In the genomic region with DNA sequence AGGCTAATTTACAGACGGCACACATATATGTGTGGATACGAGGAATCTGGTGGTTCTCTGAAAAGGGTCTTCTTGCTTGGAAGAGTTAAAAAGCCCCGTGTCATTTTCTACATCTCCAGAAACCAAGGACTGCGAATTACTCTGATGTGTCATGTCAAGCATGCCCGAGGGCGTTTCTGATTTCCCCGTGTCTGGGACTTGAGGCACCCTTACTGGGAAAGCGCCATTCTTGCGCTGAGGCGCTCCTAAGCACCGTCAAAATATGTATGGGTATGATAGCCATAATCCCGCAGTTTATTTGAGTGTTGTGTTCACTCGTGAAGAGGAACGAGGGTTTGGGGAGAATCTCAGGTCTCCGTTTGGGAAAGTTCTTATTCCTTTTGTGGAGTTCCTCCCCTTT, we compare ENCODE assay signal across 8 mouse cellular contexts. TPM values are rescaled to one million over a fixed set of nuclear protein-coding genes. Genes with fewer than 3 reads are reported as not detected.
A peak's percentile ranks its signal among the peaks of the same experiment; 100 is the strongest.
DNase-seq lines count a peak whose midpoint lies in the region; ATAC-seq and TF ChIP-seq lines count a peak whose summit lies in the region.

No protein-coding gene starts in this region.

- peak; percentile 29 to 40 for DNase-seq in adrenal gland, postnatal 36 days
- DNase-seq in adrenal gland, postnatal 4 days (ENCODE audit: low spot score in 2 of 2): no peak
- no peak for DNase-seq in testis, postnatal 10 days (ENCODE audit: low spot score)
- DNase-seq in forelimb bud, embryonic 11.5 days (ENCODE audit: low read depth, low spot score): peak; percentile 26
- DNase-seq in liver: peak; percentile 62
- no peak for DNase-seq in cerebellum, adult 9-11 months

- peak overlapping the region; percentile 63 for H3K4me2 ChIP-seq in neural tube, embryonic 12.5 days (replicated peaks)

- no peak for TF ChIP-seq CTCF in testis, adult 2 months (IDR thresholded peaks at IDR 0.05; ENCODE audit: control insufficient read depth, insufficient read depth, insufficient replicate concordance, low read depth, low read length)

- no peak for TF ChIP-seq POLR2A in testis, adult 2 months (IDR thresholded peaks at IDR 0.05; ENCODE audit: control insufficient read depth, low read depth, low read length)

- WGBS in neural tube, embryonic 12.5 days: 8% methylated on average over 15 of the region's 15 CpGs

- peak overlapping the region; percentile 62 for H3K9ac ChIP-seq in neural tube, embryonic 12.5 days

- H3K4me3 ChIP-seq in testis, adult 2 months (ENCODE audit: control insufficient read depth, low read depth, low read length): peak overlapping the region; percentile 92
- peak overlapping the region; percentile 85 for H3K4me3 ChIP-seq in neural tube, embryonic 12.5 days

- no peaks in the 10 kb centered on the region for H3K4me1 ChIP-seq in testis, adult 2 months (ENCODE audit: control insufficient read depth, insufficient read depth, low read length)
- peaks cover 15% of the 10 kb centered on the region for H3K4me1 ChIP-seq in neural tube, embryonic 12.5 days

- H3K36me3 ChIP-seq in testis, adult 2 months (ENCODE audit: control insufficient read depth, insufficient read depth, low read length): no peaks in the 10 kb centered on the region; the same call in 1 of the 2 replicates
- H3K36me3 ChIP-seq in neural tube, embryonic 12.5 days: no peaks in the 10 kb centered on the region

- peak; percentile 49; the same call in 1 of the 2 replicates for ATAC-seq in neural tube, embryonic 12.5 days (ENCODE audit: low FRiP score, low read depth)

- H3K27me3 ChIP-seq in testis, adult 2 months (ENCODE audit: control insufficient read depth, insufficient read depth, low read length): no peaks in the 10 kb centered on the region
- no peaks in the 10 kb centered on the region for H3K27me3 ChIP-seq in neural tube, embryonic 12.5 days (replicated peaks)

- no peaks in the 10 kb centered on the region for H3K9me3 ChIP-seq in neural tube, embryonic 12.5 days

- H3K27ac ChIP-seq in testis, adult 2 months (ENCODE audit: control insufficient read depth, insufficient read depth, low read depth, low read length): peak overlapping the region; percentile 89
- no peak overlapping the region for H3K27ac ChIP-seq in neural tube, embryonic 12.5 days

RNA-seq across cellular contexts. Expression of gene Lrrc51, which starts 0.4 kb away (rescaled TPM):
- total RNA-seq in adrenal gland, postnatal 36 days (2021): 10 to 100 TPM; 13.8 to 14.9 TPM
- 1 to 10 TPM; 6.1 to 8.3 TPM for total RNA-seq in adrenal gland, postnatal 4 days (2021)
- polyA plus RNA-seq in testis, adult 2 months (2012; rRNA removed): 1,236 and 1,353 TPM in 2 replicates
- 5.0 and 6.3 TPM in 2 replicates for polyA plus RNA-seq in neural tube, embryonic 12.5 days (2016; fragmentation: Nextera tagmentation; extraction: Ambion mirVana)

RNA-seq across cellular contexts. Expression of gene Numa1, which starts 0.6 kb away (rescaled TPM):
- 100 to 1,000 TPM; 153 to 161 TPM for total RNA-seq in adrenal gland, postnatal 36 days (2021)
- total RNA-seq in adrenal gland, postnatal 4 days (2021): 100 to 1,000 TPM; 179 to 203 TPM
- polyA plus RNA-seq in testis, adult 2 months (2012; rRNA removed): 20.8 and 21.9 TPM in 2 replicates
- polyA plus RNA-seq in neural tube, embryonic 12.5 days (2016; fragmentation: Nextera tagmentation; extraction: Ambion mirVana): 82.7 and 86.1 TPM in 2 replicates

RNA-seq across cellular contexts. Expression of gene Tomt, which starts 27.1 kb away (rescaled TPM):
- not detected for total RNA-seq in adrenal gland, postnatal 36 days (2021)
- not detected for total RNA-seq in adrenal gland, postnatal 4 days (2021)
- polyA plus RNA-seq in testis, adult 2 months (2012; rRNA removed): 1.4 and 2.0 TPM in 2 replicates
- 0.56 and 0.74 TPM in 2 replicates for polyA plus RNA-seq in neural tube, embryonic 12.5 days (2016; fragmentation: Nextera tagmentation; extraction: Ambion mirVana)

RNA-seq across cellular contexts. Expression of gene Lamtor1, which starts 27.6 kb away (rescaled TPM):
- 100 to 1,000 TPM in 1 of 2 experiments, 10 to 100 TPM in 1; 99.1 to 110 TPM for total RNA-seq in adrenal gland, postnatal 36 days (2021)
- 100 to 1,000 TPM; 101 to 116 TPM for total RNA-seq in adrenal gland, postnatal 4 days (2021)
- polyA plus RNA-seq in testis, adult 2 months (2012; rRNA removed): 52.2 and 53.8 TPM in 2 replicates
- polyA plus RNA-seq in neural tube, embryonic 12.5 days (2016; fragmentation: Nextera tagmentation; extraction: Ambion mirVana): 134 and 137 TPM in 2 replicates

Comparison
In these comparisons a context has a peak if more than half of its experiments do, and no peak if none do; other contexts are left out.
1. DNase-seq: peak in adrenal gland, postnatal 36 days (2 of 2), forelimb bud, embryonic 11.5 days (single experiment) and liver (single experiment); none in adrenal gland, postnatal 4 days (0 of 2), testis, postnatal 10 days (single experiment) and cerebellum, adult 9-11 months (single experiment).